Mouse (Mus musculus) heart, adult 2 months (tissue): ENCODE measurements at regions not wholly inside any gene's neighbourhood (a gene's known extent, or its start where the extent isn't known, plus 50 kb on each side); places are given as distances from the start of the nearest gene placed in this dataset.

Experiments used
- CTCF ChIP-seq: fragments of 200-600 bp; IDR thresholded peaks from 2 replicates; pipeline ENCODE4 v1.8.1; 2022; ENCODE audit warnings: antibody characterized with exemption, mild to moderate bottlenecking, moderate library complexity
- POLR2A ChIP-seq: fragments of 200-500 bp; IDR thresholded peaks from 2 replicates; pipeline ENCODE4 v1.6.1; 2011; ENCODE audit warnings: mild to moderate bottlenecking, low read depth, low read length, control low read depth; ENCODE audit not compliant: insufficient read depth

- TF ChIP-seq POLR2A (no peak), CTCF (no peak)
Measured at GRCm38 (mm10) chr2:171719269-171719668, 324.0 kb downstream of the Cbln4 start.
